Mouse (Mus musculus) gastrocnemius, adult 2 months (tissue): ENCODE data around the gene Wfdc21. TPM values are rescaled to one million over a fixed set of nuclear protein-coding genes. Genes with fewer than 3 reads are reported as not detected.
A peak's percentile ranks its signal among the peaks of the same experiment; 100 is the strongest.

ENCODE experiments used
- DNase-seq: peaks from one replicate; pipeline ENCODE4 v3.0.0; 2022
- H3K27ac ChIP-seq: fragments of 200-600 bp; 2 replicates; pipeline ENCODE4 v1.8.1; 2022; ENCODE audit warnings: mild to moderate bottlenecking
- H3K4me3 ChIP-seq: fragments of 200-600 bp; 2 replicates; pipeline ENCODE4 v1.8.1; 2022; ENCODE audit warnings: mild to moderate bottlenecking, moderate library complexity
- CTCF ChIP-seq: fragments of 200-600 bp; IDR thresholded peaks from 2 replicates; pipeline ENCODE4 v1.8.1; 2022; ENCODE audit warnings: antibody characterized with exemption, mild to moderate bottlenecking, moderate library complexity
- intact Hi-C: fragments of 180-260 bp; cut with DNase I; formaldehyde crosslinking; loops from one replicate; pipeline ENCODE4 v1.15.1; 2025
- total RNA-seq, 2 experiments: library from RNA; stranded (reverse); gene quantifications; 2 replicates each; pipeline ENCODE4 v1.2.3; 2021

Gene Wfdc21
- total RNA-seq, 2 experiments from 2014 or later = not detected

DNA sequence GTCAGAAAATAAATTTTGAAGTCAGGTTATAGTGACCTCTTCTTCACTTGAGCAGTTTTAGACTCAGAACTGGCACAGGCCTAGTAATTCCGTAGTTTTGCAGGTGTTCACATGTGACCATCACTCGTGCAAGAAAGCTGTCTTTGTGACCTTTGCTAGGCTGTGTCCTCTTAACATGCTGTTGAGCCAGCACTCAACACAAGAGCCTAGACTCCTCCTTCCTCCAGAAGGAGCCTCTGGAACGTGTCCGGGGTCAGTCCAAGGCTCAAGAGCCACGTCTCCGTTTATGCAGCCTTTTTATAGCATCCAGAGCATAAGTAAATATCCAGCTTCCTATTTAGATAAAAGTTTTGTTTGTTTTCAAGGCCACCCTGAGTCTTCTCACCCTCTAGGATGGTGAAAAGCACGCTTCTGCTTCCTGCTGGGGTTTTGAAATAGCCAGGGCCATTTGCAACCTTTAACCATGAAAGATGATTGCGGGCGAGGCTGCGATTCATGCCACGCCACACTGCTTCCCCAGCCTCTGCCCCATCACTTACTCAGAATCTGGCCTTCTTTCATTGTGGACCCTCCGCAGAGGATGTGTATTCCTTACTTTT lies 45.7 kb downstream of the Wfdc21 start:
- H3K4me3 ChIP-seq = no peak overlapping the region
- no peak overlapping the region for H3K27ac ChIP-seq
- no peak for TF ChIP-seq CTCF
- DNase-seq = no peak
- intact Hi-C loops = no loop called here

DNA sequence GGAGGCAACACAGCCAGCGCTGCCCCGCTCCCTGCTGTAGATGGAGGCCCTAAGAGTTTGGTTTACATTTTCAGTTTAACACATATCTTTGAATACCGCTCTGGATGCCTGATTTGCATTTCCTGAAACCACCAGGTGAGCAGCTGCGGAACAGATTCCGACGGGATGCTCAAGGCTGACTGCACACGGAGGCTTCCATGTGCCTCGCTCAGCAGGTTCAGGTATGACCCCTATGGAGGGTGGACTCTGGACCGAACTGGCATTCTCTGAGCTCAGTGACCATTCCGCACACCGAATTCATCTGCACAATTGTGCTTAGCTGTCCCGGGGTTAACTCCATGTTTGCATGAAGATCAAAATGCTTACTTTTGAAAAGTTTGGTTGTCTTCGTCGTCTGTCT lies 46.5 kb downstream of the Wfdc21 start:
- DNase-seq = no peak
- Histone ChIP-seq H3K27ac (no peak overlapping the region), H3K4me3 (no peak overlapping the region)
- intact Hi-C loops = no loop called here
- TF ChIP-seq CTCF = no peak

DNA sequence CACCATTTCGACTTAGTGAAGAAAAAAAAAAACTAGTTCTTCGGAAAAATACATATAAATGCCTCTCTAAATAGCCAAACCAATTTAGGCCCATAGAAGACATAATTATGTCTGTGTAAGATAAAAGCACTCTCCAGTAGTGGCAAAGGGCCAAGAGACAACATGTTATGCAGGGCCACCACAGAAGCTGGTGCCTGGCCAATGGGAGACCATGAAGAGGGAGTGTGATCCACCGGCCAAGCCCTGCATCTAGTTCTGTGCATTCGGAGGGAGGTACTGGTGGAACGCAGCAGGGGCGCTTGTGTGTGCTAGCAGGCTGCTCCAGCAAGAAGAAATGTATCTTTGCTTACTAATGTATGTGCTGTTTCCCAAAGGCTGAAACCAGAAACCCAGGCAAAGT lies 49.4 kb downstream of the Wfdc21 start:
- H3K27ac ChIP-seq = no peak overlapping the region
- intact Hi-C loops = no loop called here
- DNase-seq = no peak
- H3K4me3 ChIP-seq = no peak overlapping the region
- TF ChIP-seq CTCF = no peak

DNA sequence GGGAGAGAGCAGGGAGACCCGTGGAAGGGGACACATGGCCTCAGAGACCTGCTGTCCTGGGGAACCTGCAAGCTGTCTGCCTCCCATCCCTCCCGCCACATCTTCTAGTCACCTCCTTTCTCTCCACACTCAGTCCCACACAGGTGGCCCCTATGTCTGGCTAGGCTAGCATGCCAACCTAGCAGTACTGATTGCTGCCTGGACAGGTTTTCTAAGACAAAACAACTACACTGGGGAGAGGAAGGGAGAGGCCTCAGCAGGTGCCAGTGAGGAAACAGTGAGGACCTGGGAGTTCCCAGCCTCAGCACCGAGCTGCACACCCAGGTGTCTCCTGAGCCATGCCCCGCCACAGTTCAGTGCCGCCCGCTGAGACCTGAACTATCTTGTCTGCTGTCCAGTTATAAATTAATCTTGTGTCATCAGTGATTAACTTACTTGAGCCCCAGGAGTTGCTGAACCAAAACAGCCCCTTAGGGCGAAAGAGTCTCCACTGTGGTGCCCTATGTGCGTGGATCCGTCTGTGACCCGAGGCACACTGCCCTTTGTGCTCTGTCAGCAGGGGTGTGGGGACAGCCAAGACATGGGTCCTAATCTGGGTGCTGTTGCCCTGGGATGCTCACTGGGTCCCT lies 50.4 kb downstream of the Wfdc21 start:
- H3K4me3 ChIP-seq = no peak overlapping the region
- TF ChIP-seq CTCF = no peak
- H3K27ac ChIP-seq = no peak overlapping the region
- intact Hi-C loops = no loop called here
- DNase-seq = no peak

DNA sequence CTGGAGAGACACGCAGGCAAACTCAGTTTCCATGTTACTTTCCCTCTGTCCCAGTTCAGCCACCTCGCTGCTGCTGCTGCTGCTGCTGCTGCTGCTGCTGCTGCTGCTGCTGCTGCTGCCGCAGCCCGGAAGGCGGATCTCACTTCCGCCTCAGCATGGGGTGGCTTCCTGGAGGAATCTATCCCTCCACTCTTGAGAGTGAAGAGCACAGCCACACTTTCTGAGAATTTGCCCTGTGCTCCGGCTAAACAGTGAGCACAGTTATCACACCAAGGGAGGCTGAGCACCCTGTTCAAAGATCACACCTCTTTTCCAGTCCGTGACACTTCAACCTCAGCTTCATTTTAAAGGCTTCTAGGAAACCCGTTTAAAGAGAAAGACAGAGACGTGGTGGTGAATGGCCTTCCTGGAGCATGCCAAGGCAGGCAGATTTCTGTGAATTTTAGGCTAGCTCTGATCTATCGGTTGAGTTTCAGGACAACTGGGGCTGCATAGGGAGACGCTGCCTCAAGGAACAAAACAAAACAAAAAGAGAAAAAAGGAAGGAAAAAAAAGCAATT lies 53.2 kb downstream of the Wfdc21 start:
- TF ChIP-seq CTCF = no peak
- H3K27ac ChIP-seq = no peak overlapping the region
- DNase-seq = no peak
- intact Hi-C loops = no loop called here
- H3K4me3 ChIP-seq = no peak overlapping the region

DNA sequence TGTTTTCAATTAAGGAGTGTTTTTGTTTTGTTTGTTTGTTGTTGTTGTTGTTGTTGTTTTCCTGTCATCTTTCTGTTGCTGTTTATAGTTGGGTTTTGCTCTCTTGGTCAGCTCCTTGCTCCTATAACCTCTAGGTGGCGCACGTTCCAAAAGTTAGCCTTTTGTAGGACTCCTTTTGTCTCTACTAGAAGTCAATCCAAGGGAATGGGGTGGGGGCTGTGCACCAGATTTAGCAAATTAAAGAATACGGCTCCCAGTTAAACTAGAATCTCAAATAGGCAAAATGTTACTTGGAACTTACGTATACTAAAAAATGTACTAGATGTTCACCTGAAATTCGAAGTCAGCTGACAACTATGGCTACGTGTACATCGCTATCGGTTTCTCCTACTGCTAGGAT lies 55.4 kb downstream of the Wfdc21 start:
- Histone ChIP-seq H3K4me3 (no peak overlapping the region), H3K27ac (no peak overlapping the region)
- intact Hi-C loops = no loop called here
- DNase-seq = no peak
- peak; percentile 66 for TF ChIP-seq CTCF

Other genes with a start within 250 kb of the Wfdc21 start
- gene Heatr9, start 224.8 kb upstream of the Wfdc21 start, total RNA-seq = not detected
- gene Ccl5, start 216.4 kb upstream of the Wfdc21 start, total RNA-seq = not detected
- gene Ccl9, start 168.3 kb upstream of the Wfdc21 start, total RNA-seq = 1 to 10 TPM; 2.4 to 6.2 TPM
- gene Ccl6, start 153.9 kb upstream of the Wfdc21 start, total RNA-seq = 1 to 10 TPM; 5.5 to 9.3 TPM
- gene Rpl9-ps1, start 101.3 kb upstream of the Wfdc21 start, total RNA-seq = not detected
- gene Ccl3, start 97.6 kb upstream of the Wfdc21 start, total RNA-seq = not detected
- gene Ccl4, start 84.4 kb upstream of the Wfdc21 start, total RNA-seq = not detected
- under 1 TPM; 0.47 to 0.69 TPM for gene Wfdc17, start 42.9 kb upstream of the Wfdc21 start, total RNA-seq
- not detected for gene Wfdc18, start 37.9 kb upstream of the Wfdc21 start, total RNA-seq
- gene Heatr6, start 6.8 kb downstream of the Wfdc21 start, total RNA-seq = 1 to 10 TPM; 8.5 to 9.2 TPM
- not detected for gene Hnf1b, start 103.1 kb downstream of the Wfdc21 start, total RNA-seq
- 10 to 100 TPM in 1 of 2 experiments, 1 to 10 TPM in 1; 9.6 to 10.8 TPM for gene Ddx52, start 195.1 kb downstream of the Wfdc21 start, total RNA-seq
- gene Synrg, start 217.5 kb downstream of the Wfdc21 start, total RNA-seq = 10 to 100 TPM; 40.8 to 41.8 TPM